Mouse (Mus musculus) right cerebral cortex, postnatal 36 days (tissue): Measurements from ENCODE around the gene Melk.
A peak's percentile ranks its signal among the peaks of the same experiment; 100 is the strongest.

Experiments used
- DNase-seq, 2 experiments: peaks; one replicate each; pipeline ENCODE4 v3.0.0; 2022; ENCODE audit warnings: low spot score in 2 of 2, mixed read lengths in 1 of 2

Melk gene

GRCm38 (mm10) chr4:44300781-44301750, at the start of gene Melk:
TSS of gene Melk (plus strand) at chr4:44300876.
- no peak for DNase-seq

- peak in 1 of 2 experiments; percentile 38 for DNase-seq
Measured at GRCm38 (mm10) chr4:44251521-44251920, 49.2 kb upstream of the Melk start.

- peak in 1 of 2 experiments; percentile 61 for DNase-seq
Measured at GRCm38 (mm10) chr4:44251966-44252916, 48.4 kb upstream of the Melk start.

- no peak for DNase-seq
Measured at GRCm38 (mm10) chr4:44253191-44253590, 47.5 kb upstream of the Melk start.

GRCm38 (mm10) chr4:44254579-44254978, 46.1 kb upstream of the Melk start:
- no peak for DNase-seq

GRCm38 (mm10) chr4:44259126-44259525, 41.5 kb upstream of the Melk start:
- no peak for DNase-seq

GRCm38 (mm10) chr4:44260244-44260643, 40.4 kb upstream of the Melk start:
- no peak for DNase-seq

GRCm38 (mm10) chr4:44265500-44265899, 35.2 kb upstream of the Melk start:
- DNase-seq: no peak

GRCm38 (mm10) chr4:44267437-44267836, 33.2 kb upstream of the Melk start:
- no peak for DNase-seq

- DNase-seq: peak; percentile 7 to 53
Measured at GRCm38 (mm10) chr4:44269376-44269817, 31.3 kb upstream of the Melk start.

GRCm38 (mm10) chr4:44271134-44271533, 29.5 kb upstream of the Melk start:
- DNase-seq: no peak

- no peak for DNase-seq
Measured at GRCm38 (mm10) chr4:44281597-44282265, 18.9 kb upstream of the Melk start.

- DNase-seq: peak; percentile 41 to 49
Measured at GRCm38 (mm10) chr4:44292534-44292933, 8.1 kb upstream of the Melk start.

GRCm38 (mm10) chr4:44295837-44296236, 4.8 kb upstream of the Melk start:
- DNase-seq: no peak

- DNase-seq: peak; percentile 41 to 74
Measured at GRCm38 (mm10) chr4:44306585-44306984, 5.9 kb downstream of the Melk start.

- DNase-seq: no peak
Measured at GRCm38 (mm10) chr4:44310429-44310828, 9.8 kb downstream of the Melk start.

GRCm38 (mm10) chr4:44310911-44311310, 10.2 kb downstream of the Melk start:
- peak in 1 of 2 experiments; percentile 3 for DNase-seq

GRCm38 (mm10) chr4:44316270-44316809, 15.7 kb downstream of the Melk start:
- DNase-seq: no peak

GRCm38 (mm10) chr4:44320448-44320847, 19.8 kb downstream of the Melk start:
- DNase-seq: no peak

- peak; percentile 8 to 20 for DNase-seq
Measured at GRCm38 (mm10) chr4:44322124-44322523, 21.4 kb downstream of the Melk start.

- no peak for DNase-seq
Measured at GRCm38 (mm10) chr4:44325453-44325852, 24.8 kb downstream of the Melk start.
